Mouse (Mus musculus): ENCODE measurements around the gene Amhr2.

Gene Amhr2

GRCm38 (mm10) chr15:102426963-102427362, 18.2 kb upstream of the Amhr2 start:
- DNase-seq, result no peak

- DNase-seq, result no peak
Measured at GRCm38 (mm10) chr15:102432046-102432445, 13.1 kb upstream of the Amhr2 start.

- no peak for DNase-seq
Measured at GRCm38 (mm10) chr15:102433173-102433572, 12.0 kb upstream of the Amhr2 start.

- DNase-seq, result peak; percentile 85
Measured at GRCm38 (mm10) chr15:102442490-102442889, 2.7 kb upstream of the Amhr2 start.

GRCm38 (mm10) chr15:102446448-102446847, 1.3 kb downstream of the Amhr2 start:
- no peak for DNase-seq

GRCm38 (mm10) chr15:102449366-102449765, 4.2 kb downstream of the Amhr2 start:
- DNase-seq, result no peak

GRCm38 (mm10) chr15:102450928-102451327, 5.8 kb downstream of the Amhr2 start:
- DNase-seq, result no peak

GRCm38 (mm10) chr15:102451666-102452430, 6.7 kb downstream of the Amhr2 start:
- no peak for DNase-seq

GRCm38 (mm10) chr15:102455993-102456392, 10.8 kb downstream of the Amhr2 start:
- DNase-seq, result no peak

- DNase-seq, result peak; percentile 60
Measured at GRCm38 (mm10) chr15:102458050-102458736, 13.0 kb downstream of the Amhr2 start.

GRCm38 (mm10) chr15:102458904-102459317, 13.7 kb downstream of the Amhr2 start, which contains the start of gene Prr13:
Gene Prr13, plus strand, starts transcription at chr15:102459028.
- DNase-seq, result peak; percentile 87

GRCm38 (mm10) chr15:102459381-102459780, 14.2 kb downstream of the Amhr2 start:
- DNase-seq, result no peak

GRCm38 (mm10) chr15:102459847-102460246, 14.7 kb downstream of the Amhr2 start:
- no peak for DNase-seq

GRCm38 (mm10) chr15:102460409-102460808, 15.2 kb downstream of the Amhr2 start:
- DNase-seq, result no peak

GRCm38 (mm10) chr15:102460971-102461370, 15.8 kb downstream of the Amhr2 start:
- no peak for DNase-seq

GRCm38 (mm10) chr15:102461430-102462075, 16.4 kb downstream of the Amhr2 start:
- DNase-seq, result no peak

GRCm38 (mm10) chr15:102463666-102464065, 18.5 kb downstream of the Amhr2 start:
- no peak for DNase-seq

- DNase-seq, result no peak
Measured at GRCm38 (mm10) chr15:102468675-102469370, 23.7 kb downstream of the Amhr2 start.

- peak; percentile 95 for DNase-seq
Measured at GRCm38 (mm10) chr15:102470183-102470604, 25.0 kb downstream of the Amhr2 start, which contains the start of gene Pcbp2. Gene Pcbp2, plus strand, starts transcription at chr15:102470539.

- peak; percentile 86 for DNase-seq
Measured at GRCm38 (mm10) chr15:102470605-102471294, 25.6 kb downstream of the Amhr2 start.

GRCm38 (mm10) chr15:102471295-102471645, 26.1 kb downstream of the Amhr2 start:
- DNase-seq, result no peak

GRCm38 (mm10) chr15:102471727-102472126, 26.6 kb downstream of the Amhr2 start:
- no peak for DNase-seq
